Mouse (Mus musculus): Measurements from ENCODE around the gene 1700008O03Rik. TPM values are rescaled to one million over a fixed set of nuclear protein-coding genes. Genes with fewer than 3 reads are reported as not detected.
A peak's percentile ranks its signal among the peaks of the same experiment; 100 is the strongest.

Gene 1700008O03Rik
- polyA plus RNA-seq, 1 experiment from 2014 or later, result 3.6 TPM

GRCm38 (mm10) chr7:44372678-44373077, 12.9 kb downstream of the 1700008O03Rik start:
- Histone ChIP-seq H3K27me3 (replicated peaks; ENCODE audit: control insufficient read depth, insufficient read depth, low read length) (no peaks in the 10 kb centered on the region), H3K4me3 (ENCODE audit: low read length) (no peak overlapping the region), H3K9me3 (ENCODE audit: control insufficient read depth, low read length) (no peaks in the 10 kb centered on the region), H3K36me3 (ENCODE audit: control insufficient read depth, insufficient read depth, low read length) (no peaks in the 10 kb centered on the region), H3K4me2 (ENCODE audit: low read length) (no peak overlapping the region), H3K27ac (ENCODE audit: low read depth, low read length) (no peak overlapping the region), H3K4me1 (ENCODE audit: control insufficient read depth, insufficient read depth, low read depth, low read length) (peaks cover 15% of the 10 kb centered on the region), H3K9ac (ENCODE audit: low read depth, low read length) (no peak overlapping the region)
- 93% methylated on average over 8 of the region's 8 CpGs for WGBS
- ATAC-seq, result no peak

DNA sequence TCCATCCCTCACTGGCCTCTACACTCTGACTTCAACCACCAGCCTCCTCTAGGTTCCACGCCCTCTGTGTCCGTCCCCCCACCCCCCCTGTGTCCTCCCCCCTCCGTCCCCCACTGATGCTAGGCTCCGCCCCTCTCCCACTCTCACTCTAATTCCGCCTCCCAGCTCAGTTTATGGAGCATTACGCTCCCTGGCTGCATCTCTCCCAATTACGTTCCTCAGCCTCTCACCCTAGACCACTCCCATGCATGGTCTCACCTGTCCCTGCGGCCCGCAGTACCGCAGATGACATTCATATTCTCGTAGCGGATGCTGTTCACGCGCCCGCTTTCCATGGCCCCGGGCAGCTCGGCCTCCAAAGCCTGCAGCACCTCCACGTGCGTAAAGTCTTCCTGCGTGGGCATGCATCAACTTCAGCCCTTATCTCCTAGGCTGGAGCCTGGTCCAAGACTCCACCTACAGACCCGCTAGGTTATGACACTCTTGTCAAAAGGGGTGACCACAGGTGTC, 24.8 kb downstream of the 1700008O03Rik start:
- Histone ChIP-seq H3K27ac (ENCODE audit: low read depth, low read length) (peak overlapping the region; percentile 89), H3K4me2 (ENCODE audit: low read length) (peak overlapping the region; percentile 95), H3K27me3 (replicated peaks; ENCODE audit: control insufficient read depth, insufficient read depth, low read length) (peaks cover 3% of the 10 kb centered on the region; the same call in 1 of the 2 replicates), H3K36me3 (ENCODE audit: control insufficient read depth, insufficient read depth, low read length) (peaks cover 3% of the 10 kb centered on the region; the same call in 1 of the 2 replicates), H3K4me3 (ENCODE audit: low read length) (peak overlapping the region; percentile 54), H3K4me1 (ENCODE audit: control insufficient read depth, insufficient read depth, low read depth, low read length) (peaks cover 14% of the 10 kb centered on the region), H3K9me3 (ENCODE audit: control insufficient read depth, low read length) (no peaks in the 10 kb centered on the region), H3K9ac (ENCODE audit: low read depth, low read length) (peak overlapping the region; percentile 83)
- peak; percentile 61 for ATAC-seq
- 7% methylated on average over 21 of the region's 21 CpGs for WGBS

DNA sequence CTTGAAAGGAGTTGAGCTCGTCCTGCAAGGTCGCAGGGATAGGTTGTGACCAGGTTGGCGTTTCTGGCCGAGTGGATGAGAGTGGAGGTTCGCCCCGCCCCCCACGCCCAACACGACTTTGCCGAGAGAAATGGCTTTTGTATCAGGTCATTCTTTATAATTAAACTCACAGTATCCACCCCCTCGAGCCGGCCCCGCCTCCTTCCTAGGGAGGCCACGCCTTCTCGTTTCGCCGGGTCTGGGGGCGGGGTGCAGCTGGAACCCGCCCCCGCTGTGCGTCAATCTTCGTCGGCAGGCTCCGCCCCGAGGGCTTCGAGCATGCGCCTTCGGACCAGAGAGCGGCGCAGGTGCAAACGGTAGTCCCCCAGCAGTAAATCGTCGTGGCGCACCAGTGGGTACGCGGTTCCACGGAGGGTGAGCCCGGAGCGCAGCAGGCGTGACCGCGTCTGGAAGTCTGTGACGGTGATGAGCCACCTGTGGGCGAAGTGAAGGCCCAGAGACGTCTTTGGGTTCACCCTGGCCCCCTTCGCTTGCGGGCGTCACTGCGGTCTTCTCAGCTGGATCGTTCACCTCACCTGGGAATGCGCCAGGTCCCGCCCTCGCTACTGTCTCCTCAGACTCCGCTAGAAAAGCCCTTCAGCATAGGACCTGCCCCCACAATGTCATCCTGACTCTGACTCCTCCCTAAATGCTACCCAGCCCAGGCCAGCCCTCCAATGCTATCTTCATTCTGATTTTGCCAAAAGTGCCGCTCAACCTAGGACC, 25.5 kb downstream of the 1700008O03Rik start:
- Histone ChIP-seq H3K9ac (ENCODE audit: low read depth, low read length) (peak overlapping the region; percentile 83), H3K4me2 (ENCODE audit: low read length) (peak overlapping the region; percentile 95), H3K4me1 (ENCODE audit: control insufficient read depth, insufficient read depth, low read depth, low read length) (peaks cover 14% of the 10 kb centered on the region), H3K36me3 (ENCODE audit: control insufficient read depth, insufficient read depth, low read length) (peaks cover 3% of the 10 kb centered on the region; the same call in 1 of the 2 replicates), H3K4me3 (ENCODE audit: low read length) (peak overlapping the region; percentile 54), H3K27me3 (replicated peaks; ENCODE audit: control insufficient read depth, insufficient read depth, low read length) (peaks cover 3% of the 10 kb centered on the region; the same call in 1 of the 2 replicates), H3K27ac (ENCODE audit: low read depth, low read length) (peak overlapping the region; percentile 91), H3K9me3 (ENCODE audit: control insufficient read depth, low read length) (no peaks in the 10 kb centered on the region)
- WGBS, result under 1% methylated on average over 45 of the region's 54 CpGs
- ATAC-seq, result peak; percentile 85

- Histone ChIP-seq H3K9ac (ENCODE audit: low read depth, low read length) (peak overlapping the region; percentile 67), H3K36me3 (ENCODE audit: control insufficient read depth, insufficient read depth, low read length) (peaks cover 6% of the 10 kb centered on the region; the same call in 1 of the 2 replicates), H3K27ac (ENCODE audit: low read depth, low read length) (peak overlapping the region; percentile 91), H3K4me1 (ENCODE audit: control insufficient read depth, insufficient read depth, low read depth, low read length) (peaks cover 14% of the 10 kb centered on the region), H3K4me2 (ENCODE audit: low read length) (peak overlapping the region; percentile 95), H3K4me3 (ENCODE audit: low read length) (peak overlapping the region; percentile 54), H3K9me3 (ENCODE audit: control insufficient read depth, low read length) (no peaks in the 10 kb centered on the region), H3K27me3 (replicated peaks; ENCODE audit: control insufficient read depth, insufficient read depth, low read length) (peaks cover 4% of the 10 kb centered on the region)
- ATAC-seq, result peak; percentile 14; the same call in 1 of the 2 replicates
- 2% methylated on average over 23 of the region's 26 CpGs for WGBS
These were observed 26.6 kb downstream of the 1700008O03Rik start for GRCm38 (mm10) chr7:44358886-44359654.

- Histone ChIP-seq H3K4me2 (ENCODE audit: low read length) (no peak overlapping the region), H3K4me3 (ENCODE audit: low read length) (no peak overlapping the region), H3K36me3 (ENCODE audit: control insufficient read depth, insufficient read depth, low read length) (peaks cover 6% of the 10 kb centered on the region; the same call in 1 of the 2 replicates), H3K4me1 (ENCODE audit: control insufficient read depth, insufficient read depth, low read depth, low read length) (peaks cover 14% of the 10 kb centered on the region), H3K27ac (ENCODE audit: low read depth, low read length) (no peak overlapping the region), H3K9me3 (ENCODE audit: control insufficient read depth, low read length) (no peaks in the 10 kb centered on the region), H3K9ac (ENCODE audit: low read depth, low read length) (no peak overlapping the region), H3K27me3 (replicated peaks; ENCODE audit: control insufficient read depth, insufficient read depth, low read length) (peaks cover 11% of the 10 kb centered on the region)
- no peak for ATAC-seq
- WGBS, result 14% methylated on average over 5 of the region's 5 CpGs
These were observed 27.6 kb downstream of the 1700008O03Rik start for GRCm38 (mm10) chr7:44358012-44358411.

GRCm38 (mm10) chr7:44357531-44357930, 28.1 kb downstream of the 1700008O03Rik start:
- Histone ChIP-seq H3K4me2 (ENCODE audit: low read length) (no peak overlapping the region), H3K27ac (ENCODE audit: low read depth, low read length) (no peak overlapping the region), H3K4me3 (ENCODE audit: low read length) (no peak overlapping the region), H3K9me3 (ENCODE audit: control insufficient read depth, low read length) (no peaks in the 10 kb centered on the region), H3K36me3 (ENCODE audit: control insufficient read depth, insufficient read depth, low read length) (peaks cover 10% of the 10 kb centered on the region; the same call in 1 of the 2 replicates), H3K9ac (ENCODE audit: low read depth, low read length) (no peak overlapping the region), H3K4me1 (ENCODE audit: control insufficient read depth, insufficient read depth, low read depth, low read length) (peaks cover 14% of the 10 kb centered on the region), H3K27me3 (replicated peaks; ENCODE audit: control insufficient read depth, insufficient read depth, low read length) (peaks cover 15% of the 10 kb centered on the region)
- WGBS, result 9% methylated on average over 7 of the region's 10 CpGs
- no peak for ATAC-seq

- no peaks in the 10 kb centered on the region for H3K9me3 ChIP-seq (ENCODE audit: control insufficient read depth, low read length)
- no peak for ATAC-seq
- no peak overlapping the region for H3K4me3 ChIP-seq (ENCODE audit: low read length)
- H3K9ac ChIP-seq (ENCODE audit: low read depth, low read length), result no peak overlapping the region
- no peak overlapping the region for H3K27ac ChIP-seq (ENCODE audit: low read depth, low read length)
- H3K4me2 ChIP-seq (ENCODE audit: low read length), result no peak overlapping the region
- H3K4me1 ChIP-seq (ENCODE audit: control insufficient read depth, insufficient read depth, low read depth, low read length), result peaks cover 14% of the 10 kb centered on the region
- peaks cover 14% of the 10 kb centered on the region; the same call in 1 of the 2 replicates for H3K36me3 ChIP-seq (ENCODE audit: control insufficient read depth, insufficient read depth, low read length)
- WGBS, result 6% methylated on average over 35 of the region's 35 CpGs
- H3K27me3 ChIP-seq (replicated peaks; ENCODE audit: control insufficient read depth, insufficient read depth, low read length), result peaks cover 22% of the 10 kb centered on the region
These were observed 28.8 kb downstream of the 1700008O03Rik start for GRCm38 (mm10) chr7:44356590-44357481.

- H3K27ac ChIP-seq (ENCODE audit: low read depth, low read length), result no peak overlapping the region
- H3K36me3 ChIP-seq (ENCODE audit: control insufficient read depth, insufficient read depth, low read length), result peaks cover 17% of the 10 kb centered on the region; the same call in 1 of the 2 replicates
- no peak overlapping the region for H3K4me3 ChIP-seq (ENCODE audit: low read length)
- no peak for ATAC-seq
- no peaks in the 10 kb centered on the region for H3K9me3 ChIP-seq (ENCODE audit: control insufficient read depth, low read length)
- H3K27me3 ChIP-seq (replicated peaks; ENCODE audit: control insufficient read depth, insufficient read depth, low read length), result peaks cover 24% of the 10 kb centered on the region
- peaks cover 16% of the 10 kb centered on the region for H3K4me1 ChIP-seq (ENCODE audit: control insufficient read depth, insufficient read depth, low read depth, low read length)
- no peak overlapping the region for H3K4me2 ChIP-seq (ENCODE audit: low read length)
- H3K9ac ChIP-seq (ENCODE audit: low read depth, low read length), result no peak overlapping the region
- 41% methylated on average over 6 of the region's 6 CpGs for WGBS
These were observed 30.2 kb downstream of the 1700008O03Rik start for GRCm38 (mm10) chr7:44355411-44355810.

Data from hindbrain, embryonic 16.5 days (tissue).